Mouse (Mus musculus) Patski (cell line): ENCODE results near the gene Fgf22. TPM values are rescaled to one million over a fixed set of nuclear protein-coding genes. Genes with fewer than 3 reads are reported as not detected.

Source experiments
- ATAC-seq: fragments of 100-300 bp; one replicate; pipeline ENCODE4 v1.8.0; 2021
- CTCF ChIA-PET: fragments of 350-600 bp; sonication (Branson Sonifier 250); formaldehyde crosslinking; loops from one replicate; lab custom pipeline; 2022; ENCODE audit warnings: inconsistent platforms; lab: Charles Lee
- POLR2A ChIA-PET: fragments of 350-600 bp; sonication (Branson Sonifier 250); formaldehyde crosslinking; loops from one replicate; lab custom pipeline; 2022; ENCODE audit warnings: antibody characterized with exemption, inconsistent platforms; lab: Charles Lee
- DNase-seq: peaks from one replicate; pipeline ENCODE4 v3.0.0-alpha.2; 2011; ENCODE audit warnings: low read depth, low spot score
- H3K27me3 ChIP-seq: fragments of 371-371 bp; one replicate; pipeline ENCODE4 v1.5.1; 2021
- CTCF ChIP-seq: fragments of 100-300 bp; IDR thresholded peaks from one replicate; pipeline ENCODE4 v1.5.1; 2021
- in situ Hi-C: fragments of 300-500 bp; cut with MboI; formaldehyde crosslinking; loops from 3 replicates; pipeline ENCODE4 v1.11.1; 2018; ENCODE audit warnings: low pct_unique_long_range_greater_than_20kb, mixed read lengths
- polyA plus RNA-seq: library from polyadenylated mRNA; unstranded; gene quantifications from one replicate; pipeline ENCODE4 v1.2.3, GENCODE M21; 2021

Fgf22 gene
- polyA plus RNA-seq, 1 experiment from 2014 or later = 0.63 TPM

DNA sequence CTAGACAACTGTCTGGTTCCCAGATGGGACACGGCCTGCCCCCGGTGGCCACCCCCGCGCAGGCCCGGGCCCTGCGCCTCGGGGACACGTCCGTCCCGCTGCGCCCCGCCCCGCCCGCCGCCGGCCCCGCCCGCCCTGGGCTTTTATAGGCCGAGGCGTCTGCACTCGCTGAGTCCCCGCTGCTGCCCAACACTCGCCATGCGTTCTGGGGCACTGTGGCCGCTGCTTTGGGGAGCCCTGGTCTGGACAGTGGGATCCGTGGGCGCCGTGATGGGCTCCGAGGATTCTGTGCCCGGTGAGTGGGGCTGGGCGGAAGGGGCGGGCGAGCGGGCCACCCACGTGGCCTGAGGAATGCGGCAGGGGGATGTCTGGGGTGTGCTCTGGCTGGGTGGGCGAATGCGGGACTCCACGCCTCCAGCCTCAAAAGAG, 22.2 kb downstream of the Fgf22 start, which contains the start of gene Fstl3:
TSS of gene Fstl3 (plus strand) at position 170 of the 429 bp plus-strand sequence.
- CTCF ChIA-PET = interaction anchor here (1.5 kb wide), 1 partner anchor 8 kb away, joined by 9 read pairs; no protein-coding TSS in a partner anchor
- POLR2A ChIA-PET = no interaction called here
- ATAC-seq = no peak
- TF ChIP-seq CTCF = no peak
- H3K27me3 ChIP-seq = no peaks in the 10 kb centered on the region
- in situ Hi-C loops = no loop called here
- DNase-seq = no peak

DNA sequence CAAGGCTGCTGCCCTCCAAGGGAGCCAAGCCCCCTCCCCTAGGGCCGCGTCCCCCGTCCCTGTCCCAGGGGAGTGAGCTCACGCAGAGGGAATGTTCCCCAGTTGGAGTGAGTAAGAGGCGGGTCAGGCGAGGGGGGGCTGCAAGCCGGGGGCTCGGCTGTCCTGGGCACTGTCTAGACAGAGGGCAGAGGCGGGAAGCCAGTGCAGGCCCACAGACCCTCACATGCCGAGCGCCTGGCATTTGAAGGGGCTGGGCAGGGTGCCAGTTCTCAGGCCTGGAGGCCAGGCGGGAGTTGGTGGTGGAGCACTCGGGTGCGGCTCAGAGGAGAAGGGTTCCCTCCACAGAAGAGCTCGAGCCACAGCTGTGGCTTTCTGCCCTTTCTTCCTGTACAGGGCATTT, 23.1 kb downstream of the Fgf22 start:
- ChIA-PET POLR2A (interaction anchor here (1.9 kb wide), 1 partner anchor 10 kb away, joined by 8 read pairs; no protein-coding TSS in a partner anchor), CTCF (interaction anchor here (1.2 to 1.5 kb wide), 2 partner anchors 9 to 17 kb away, joined by 3 to 9 read pairs; no protein-coding TSS in a partner anchor)
- in situ Hi-C loops = no loop called here
- ATAC-seq = no peak
- DNase-seq = no peak
- no peak for TF ChIP-seq CTCF
- no peaks in the 10 kb centered on the region for H3K27me3 ChIP-seq

DNA sequence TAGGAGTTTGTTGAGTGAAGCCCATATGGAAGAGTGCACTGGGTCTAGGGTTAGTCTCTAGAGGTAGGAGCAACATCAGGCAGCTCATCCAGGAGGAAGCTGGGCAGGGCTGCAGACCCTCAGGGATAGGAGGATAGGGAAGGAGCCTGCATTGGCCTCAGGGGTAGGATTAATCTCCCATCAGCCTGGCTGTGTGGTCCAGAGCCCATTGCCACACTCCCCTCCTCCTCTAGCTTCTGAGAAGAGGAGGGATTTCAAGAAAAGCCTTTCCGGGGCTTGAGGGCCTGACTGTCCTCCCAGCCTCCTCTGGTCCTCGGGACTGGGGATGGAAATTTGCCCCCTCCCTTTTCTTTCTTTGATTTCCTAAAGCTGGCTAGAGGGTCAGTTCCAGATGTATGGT, 24.3 kb downstream of the Fgf22 start:
- no peak for ATAC-seq

DNA sequence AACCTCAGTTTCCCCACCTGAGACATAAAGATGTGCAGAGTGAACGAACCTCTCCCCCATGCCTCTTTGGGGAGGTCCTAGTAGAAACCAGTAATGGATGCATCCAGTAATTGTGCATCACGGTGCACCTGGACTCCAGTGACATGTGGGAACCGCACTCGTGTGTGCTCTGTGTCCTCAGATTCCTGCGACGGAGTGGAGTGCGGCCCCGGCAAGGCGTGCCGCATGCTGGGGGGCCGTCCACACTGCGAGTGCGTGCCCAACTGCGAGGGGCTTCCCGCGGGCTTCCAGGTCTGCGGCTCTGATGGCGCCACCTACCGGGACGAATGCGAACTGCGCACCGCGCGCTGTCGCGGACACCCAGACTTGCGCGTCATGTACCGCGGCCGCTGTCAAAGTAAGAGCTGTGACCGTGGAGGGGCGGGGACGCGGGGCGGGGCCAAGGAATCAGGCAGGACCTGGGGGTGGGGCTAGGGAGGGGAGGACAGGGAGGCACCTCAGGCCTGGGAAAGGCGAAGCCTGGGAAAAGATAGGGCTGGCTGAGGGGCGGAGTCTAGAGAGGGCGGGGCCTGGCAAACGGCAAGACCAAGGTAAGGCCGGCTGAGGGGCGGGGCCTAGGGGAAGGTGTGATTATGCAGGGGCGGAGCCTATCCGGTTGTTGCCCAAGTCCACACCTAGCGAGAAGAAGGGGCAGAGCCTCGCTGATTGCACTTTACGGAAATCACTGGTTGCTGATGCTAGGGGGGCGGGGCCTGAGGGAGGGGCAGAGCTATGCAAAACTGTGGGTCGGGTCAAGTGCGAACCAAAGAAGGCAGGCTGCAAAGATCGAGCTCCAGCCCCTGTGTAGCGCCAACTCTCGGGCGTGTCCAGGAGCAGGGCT, 25.1 kb downstream of the Fgf22 start:
- in situ Hi-C loops = loop anchor here (10.0 kb wide), 1 partner anchor 85 kb away; no protein-coding TSS in a partner anchor
- ChIA-PET CTCF (interaction anchor here (0.6 to 2.7 kb wide), 11 partner anchors 9 to 75 kb away, joined by 3 to 21 read pairs (median 4); partner anchors contain the start of genes Misp and Rnf126), POLR2A (interaction anchor here (0.7 to 1.9 kb wide), 2 partner anchors 12 to 66 kb away, joined by 5 to 8 read pairs; no protein-coding TSS in a partner anchor)
- DNase-seq (peak; percentile 88), ATAC-seq (peak; percentile 87)
- H3K27me3 ChIP-seq = no peaks in the 10 kb centered on the region
- no peak for TF ChIP-seq CTCF

More for the DNA sequence above, 24.3 kb downstream of the Fgf22 start:
- no peak for TF ChIP-seq CTCF
- DNase-seq = no peak
- in situ Hi-C loops = no loop called here
- ChIA-PET CTCF (interaction anchor here (0.9 to 2.7 kb wide), 3 partner anchors 9 to 15 kb away, joined by 3 to 21 read pairs (median 12); no protein-coding TSS in a partner anchor), POLR2A (interaction anchor here (1.9 kb wide), 1 partner anchor 11 kb away, joined by 8 read pairs; no protein-coding TSS in a partner anchor)
- H3K27me3 ChIP-seq = no peaks in the 10 kb centered on the region

DNA sequence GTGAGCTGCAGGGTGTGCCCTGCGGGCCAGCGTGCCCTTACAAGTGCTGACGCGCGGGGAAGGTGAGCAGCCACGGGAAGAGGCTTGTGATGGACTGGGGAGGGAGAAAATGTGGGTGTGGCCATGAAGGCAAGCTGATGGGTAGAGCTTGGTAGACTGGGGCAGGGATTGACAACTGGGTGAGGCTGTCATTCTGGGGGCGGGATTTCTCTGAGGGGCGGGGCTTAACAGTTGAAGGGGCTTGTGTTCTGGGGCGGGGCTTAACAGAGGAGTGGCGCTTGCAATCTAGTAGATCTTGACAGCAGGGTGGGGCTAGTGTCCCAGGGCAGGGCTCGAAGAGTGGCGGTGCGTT, 25.8 kb downstream of the Fgf22 start:
- CTCF ChIA-PET = interaction anchor here (0.6 to 2.7 kb wide), 10 partner anchors 8 to 75 kb away, joined by 3 to 21 read pairs (median 4); partner anchors contain the start of genes Misp and Rnf126
- TF ChIP-seq CTCF = no peak
- DNase-seq = no peak
- no peaks in the 10 kb centered on the region for H3K27me3 ChIP-seq
- ATAC-seq = peak; percentile 51
- in situ Hi-C loops = loop anchor here (10.0 kb wide), 1 partner anchor 86 kb away; no protein-coding TSS in a partner anchor
- POLR2A ChIA-PET = interaction anchor here (0.7 kb wide), 1 partner anchor 67 kb away, joined by 5 read pairs; no protein-coding TSS in a partner anchor

DNA sequence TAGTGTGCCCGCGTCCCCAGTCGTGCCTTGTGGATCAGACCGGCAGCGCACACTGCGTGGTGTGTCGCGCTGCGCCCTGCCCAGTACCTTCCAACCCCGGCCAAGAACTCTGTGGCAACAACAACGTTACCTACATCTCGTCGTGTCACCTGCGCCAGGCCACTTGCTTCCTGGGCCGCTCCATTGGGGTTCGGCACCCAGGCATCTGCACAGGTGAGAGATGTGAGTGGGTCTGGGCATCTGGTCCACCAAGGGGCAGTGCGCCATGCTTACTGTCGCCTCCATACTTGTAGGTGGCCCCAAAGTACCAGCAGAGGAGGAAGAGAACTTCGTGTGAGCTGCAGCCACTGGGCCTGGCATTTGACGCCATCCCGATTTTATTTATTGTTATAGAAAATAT, 26.3 kb downstream of the Fgf22 start:
- DNase-seq (no peak), ATAC-seq (no peak)
- in situ Hi-C loops = loop anchor here (10.0 kb wide), 1 partner anchor 86 kb away; no protein-coding TSS in a partner anchor
- POLR2A ChIA-PET = no interaction called here
- no peaks in the 10 kb centered on the region for H3K27me3 ChIP-seq
- TF ChIP-seq CTCF = no peak
- CTCF ChIA-PET = interaction anchor here (2.7 kb wide), 1 partner anchor 8 kb away, joined by 12 read pairs; no protein-coding TSS in a partner anchor

DNA sequence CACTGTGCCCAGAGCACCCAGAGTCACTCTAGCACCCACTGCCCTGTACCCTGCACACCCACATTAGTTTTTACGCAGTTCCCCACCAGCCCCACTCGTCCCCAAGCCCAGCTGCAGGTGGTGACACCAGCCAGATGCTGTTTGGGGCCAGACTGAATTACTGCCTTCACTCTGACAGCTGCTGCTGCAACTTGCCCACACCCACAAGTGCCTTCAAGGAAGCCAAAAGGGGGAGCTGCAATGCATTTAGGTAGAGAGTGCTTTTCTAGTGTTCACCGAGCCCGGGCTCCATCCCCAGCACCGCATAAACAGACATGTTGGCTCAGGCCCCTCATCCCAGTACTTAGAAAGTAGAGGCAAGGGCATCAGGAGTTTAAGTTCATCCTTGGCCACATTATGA, 27.1 kb downstream of the Fgf22 start:
- in situ Hi-C loops = loop anchor here (10.0 kb wide), 1 partner anchor 87 kb away; no protein-coding TSS in a partner anchor
- DNase-seq (no peak), ATAC-seq (no peak)
- ChIA-PET POLR2A (no interaction called here), CTCF (no interaction called here)
- TF ChIP-seq CTCF = no peak
- H3K27me3 ChIP-seq = no peaks in the 10 kb centered on the region

DNA sequence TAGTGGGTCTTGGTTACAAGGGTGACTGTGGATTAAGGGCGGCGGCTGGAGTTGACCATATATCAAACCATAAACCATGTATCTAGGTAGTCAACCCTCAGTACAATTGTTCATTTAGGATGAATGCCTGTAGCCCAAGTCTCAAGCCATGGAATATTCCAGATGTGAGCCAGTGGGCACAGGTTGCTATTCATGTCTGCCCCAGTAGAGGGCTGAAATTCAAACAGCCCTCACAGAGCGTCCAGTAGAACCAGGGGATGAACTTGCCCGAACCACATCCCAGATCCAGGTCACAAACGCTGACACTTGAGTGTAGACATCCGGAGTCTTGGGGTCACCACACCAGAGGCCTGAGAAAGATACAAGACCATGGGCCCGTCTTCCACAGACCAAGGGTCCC, 28.2 kb downstream of the Fgf22 start:
- H3K27me3 ChIP-seq = no peaks in the 10 kb centered on the region
- DNase-seq = no peak

DNA sequence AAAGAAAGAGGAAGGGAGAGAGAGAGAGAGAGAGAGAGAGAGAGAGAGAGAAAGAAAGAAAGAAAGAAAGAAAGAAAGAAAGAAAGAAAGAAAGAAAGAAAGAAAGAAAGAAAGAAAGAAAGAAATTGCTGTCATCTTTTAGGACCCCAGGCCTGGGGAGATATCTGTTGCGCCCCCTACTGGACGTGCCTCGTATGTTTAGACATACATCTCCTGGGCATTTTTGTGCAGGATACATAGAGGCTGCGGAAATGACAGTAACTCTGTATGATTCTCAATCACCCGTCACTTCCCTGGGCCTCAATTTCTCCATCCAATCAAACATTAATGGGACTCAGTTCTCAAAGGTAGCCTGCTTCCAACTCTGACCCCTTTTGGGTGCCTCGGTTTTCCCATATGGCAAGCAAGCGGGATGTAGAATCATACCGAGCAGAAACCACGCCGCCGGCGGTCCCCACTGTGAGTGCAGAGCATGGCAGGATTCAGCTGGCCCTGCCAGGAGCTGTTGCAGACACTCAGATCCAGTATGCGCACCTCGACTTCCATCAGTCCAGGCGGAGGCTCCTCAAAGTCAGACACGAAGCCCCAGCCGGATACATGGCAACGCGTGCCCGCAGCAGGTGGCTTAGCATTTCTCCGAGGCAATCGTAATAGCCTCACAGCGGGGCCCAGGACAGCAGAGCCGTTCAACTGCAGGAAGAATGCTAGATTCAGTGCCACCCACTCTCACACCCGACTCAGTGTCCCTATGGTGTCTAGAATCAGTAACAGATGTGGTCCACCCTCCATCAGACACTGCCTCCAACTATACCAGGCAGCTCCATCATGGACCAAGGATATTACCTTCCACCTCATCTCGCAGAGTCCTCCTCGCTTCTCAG, 29.3 kb downstream of the Fgf22 start:
- H3K27me3 ChIP-seq = no peaks in the 10 kb centered on the region
- CTCF ChIA-PET = interaction anchor here (1.4 to 2.0 kb wide), 3 partner anchors 16 to 29 kb away, joined by 4 to 11 read pairs (median 4); no protein-coding TSS in a partner anchor
- POLR2A ChIA-PET = no interaction called here
- DNase-seq = no peak
- no peak for TF ChIP-seq CTCF
- no peak for ATAC-seq
- in situ Hi-C loops = loop anchor here (10.0 kb wide), 1 partner anchor 89 kb away; no protein-coding TSS in a partner anchor

More for the DNA sequence above, 28.2 kb downstream of the Fgf22 start:
- ChIA-PET POLR2A (interaction anchor here (0.6 kb wide), 1 partner anchor 19 kb away, joined by 3 read pairs; no protein-coding TSS in a partner anchor), CTCF (no interaction called here)
- no peak for ATAC-seq
- TF ChIP-seq CTCF = no peak
- in situ Hi-C loops = loop anchor here (10.0 kb wide), 1 partner anchor 88 kb away; no protein-coding TSS in a partner anchor
